In the genomic region with DNA sequence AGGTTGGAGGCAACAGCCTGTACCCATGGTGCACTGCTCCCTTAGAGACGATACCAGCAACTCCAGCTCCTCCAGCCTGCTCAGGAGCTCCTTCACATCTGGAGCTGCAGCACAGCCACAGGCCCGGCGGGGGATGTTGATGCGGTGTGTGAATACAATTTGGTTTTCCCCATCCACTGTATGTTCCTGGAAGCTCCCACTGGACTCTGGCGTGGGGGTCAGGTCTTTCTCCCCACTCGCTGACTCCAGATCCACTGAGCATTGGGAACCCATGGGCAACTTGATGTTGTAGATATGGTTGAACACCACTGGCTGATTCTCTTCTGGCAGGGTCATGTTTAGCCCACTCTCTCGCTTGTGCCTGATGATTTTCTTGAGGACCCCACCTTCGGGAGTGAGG, we compare ENCODE assay signal across 17 mouse cellular contexts. TPM values are rescaled to one million over a fixed set of nuclear protein-coding genes. Genes with fewer than 3 reads are reported as not detected.
"Had no signal": no experiment of that assay in that cellular context is flagged by ENCODE, and none has a peak within 500 bp of the region (broad histone marks: within the 10 kb centered on the region; RNA-seq: fewer than 3 reads in every experiment).

No protein-coding gene starts in this region.

- H3K4me2 ChIP-seq: neural tube, embryonic 13.5 days; neural tube, embryonic 15.5 days; stomach, embryonic 15.5 days had no signal

- H3K9me3 ChIP-seq: neural tube, embryonic 13.5 days; neural tube, embryonic 15.5 days; stomach, embryonic 15.5 days had no signal

- H3K4me3 ChIP-seq: neural tube, embryonic 13.5 days; neural tube, embryonic 15.5 days; stomach, embryonic 15.5 days had no signal

- H3K4me1 ChIP-seq: neural tube, embryonic 13.5 days; neural tube, embryonic 15.5 days; stomach, embryonic 15.5 days had no signal

- H3K27ac ChIP-seq: neural tube, embryonic 13.5 days; neural tube, embryonic 15.5 days; stomach, embryonic 15.5 days; stomach, postnatal 0 days had no signal

- H3K27me3 ChIP-seq: neural tube, embryonic 13.5 days; neural tube, embryonic 15.5 days; stomach, embryonic 15.5 days had no signal

- DNase-seq: retina, postnatal 1 day; right cerebral cortex, adult 18-20 months; right cerebral cortex, postnatal 14 days; right cerebral cortex, postnatal 25 days; right cerebral cortex, postnatal 4 days; spleen, adult 18-20 months; thymus, adult 18-20 months; thymus, adult 2 months; thymus, postnatal 14 days; thymus, postnatal 25 days; thymus, postnatal 36 days; thymus, postnatal 4 days had no signal

- H3K9ac ChIP-seq: neural tube, embryonic 13.5 days; neural tube, embryonic 15.5 days; stomach, embryonic 15.5 days had no signal

- H3K36me3 ChIP-seq: neural tube, embryonic 13.5 days; neural tube, embryonic 15.5 days; stomach, embryonic 15.5 days had no signal

RNA-seq across cellular contexts. Expression of a gene that starts 26.7 kb away (rescaled TPM):
- total RNA-seq: neutrophil, adult 5-6 weeks had no signal
